Mouse (Mus musculus) megakaryocyte, embryonic 14.5 days (primary cell): ENCODE results near the gene Btbd11.

ENCODE experiments used
- FLI1 ChIP-seq: IDR thresholded peaks from 2 replicates; pipeline ENCODE4 v1.6.1; 2012; ENCODE audit warnings: low read length, inconsistent platforms, mixed read lengths
- GATA1 ChIP-seq: IDR thresholded peaks from 3 replicates; pipeline ENCODE4 v1.6.1; 2012; ENCODE audit warnings: mixed read lengths, low read length, inconsistent platforms, borderline replicate concordance

- TF ChIP-seq GATA1 = no peak
- TF ChIP-seq FLI1 = no peak
These were observed 65.2 kb downstream of the Btbd11 start for GRCm38 (mm10) chr10:85451629-85452368.
